Mouse (Mus musculus) lung, embryonic 14.5 days (tissue): ENCODE results near the gene Gm43738. TPM values are rescaled to one million over a fixed set of nuclear protein-coding genes. Genes with fewer than 3 reads are reported as not detected.

Source experiments
- ATAC-seq: fragments of 200-750 bp; cut with Nextera tagmentation; 2 replicates; pipeline ENCODE4 v1.8.0; 2017; ENCODE audit warnings: mild to moderate bottlenecking, moderate TSS enrichment, moderate library complexity; ENCODE audit not compliant: insufficient read depth
- DNase-seq: peaks from one replicate; pipeline ENCODE4 v3.0.0-alpha.2; 2015
- H3K27ac ChIP-seq: fragments of 300-500 bp; sonication (generic); 2 replicates; pipeline ENCODE4 v1.5.1; 2014; ENCODE audit warnings: low read depth, mild to moderate bottlenecking, moderate library complexity
- H3K27me3 ChIP-seq: fragments of 300-500 bp; sonication (generic); 2 replicates; pipeline ENCODE4 v1.6.1; 2014; ENCODE audit warnings: low read length, control low read depth; ENCODE audit not compliant: insufficient read depth
- H3K36me3 ChIP-seq: fragments of 300-500 bp; sonication (generic); 2 replicates; pipeline ENCODE4 v1.6.1; 2014; ENCODE audit warnings: control low read depth; ENCODE audit not compliant: insufficient read depth
- H3K4me1 ChIP-seq: fragments of 300-500 bp; sonication (generic); 2 replicates; pipeline ENCODE4 v1.6.1; 2014; ENCODE audit warnings: antibody characterized with exemption, control low read depth; ENCODE audit not compliant: insufficient read depth
- H3K4me2 ChIP-seq: fragments of 300-500 bp; sonication (generic); 2 replicates; pipeline ENCODE4 v1.6.1; 2014; ENCODE audit warnings: mild to moderate bottlenecking
- H3K4me3 ChIP-seq: fragments of 300-500 bp; sonication (generic); 2 replicates; pipeline ENCODE4 v1.5.1; 2014; ENCODE audit warnings: low read depth, low read length
- H3K9ac ChIP-seq: fragments of 300-500 bp; sonication (generic); 2 replicates; pipeline ENCODE4 v1.6.1; 2014
- H3K9me3 ChIP-seq: fragments of 300-500 bp; sonication (generic); 2 replicates; pipeline ENCODE4 v1.6.1; 2016; ENCODE audit warnings: low read depth, low read length, control low read depth
- CTCF ChIP-seq: IDR thresholded peaks from 2 replicates; pipeline ENCODE4 v1.5.1; 2016; ENCODE audit warnings: antibody characterized with exemption, low read depth
- WGBS: fragments of 180-500 bp; shearing (Covaris S2); extraction: QIAGEN DNeasy Blood & Tissue Kit; methylation state at CpG from one replicate; pipeline ENCODE4 v1.1.7; 2014; 5-methylcytosine and 5-hydroxymethylcytosine counted together
- polyA plus RNA-seq: library from polyadenylated mRNA; unstranded; fragments of >200 nt; fragmentation: Nextera tagmentation; extraction: Ambion mirVana; gene quantifications from 2 replicates; pipeline ENCODE4 v1.2.1, GENCODE M21; 2014

Gene Gm43738
- polyA plus RNA-seq, 1 experiment from 2014 or later: not detected

GRCm38 (mm10) chr3:89091811-89092508, 8.9 kb downstream of the Gm43738 start:
- Histone ChIP-seq H3K27ac (no peak overlapping the region), H3K4me1 (peaks cover 15% of the 10 kb centered on the region), H3K4me2 (peak overlapping the region; percentile 100), H3K27me3 (peaks cover 23% of the 10 kb centered on the region), H3K9ac (peak overlapping the region; percentile 59; the same call in 1 of the 2 replicates), H3K9me3 (no peaks in the 10 kb centered on the region), H3K4me3 (peak overlapping the region; percentile 67), H3K36me3 (peaks cover 36% of the 10 kb centered on the region)
- no peak for TF ChIP-seq CTCF
- ATAC-seq: no peak
- DNase-seq: no peak
- 12% methylated on average over 20 of the region's 20 CpGs for WGBS

- Histone ChIP-seq H3K27me3 (peaks cover 23% of the 10 kb centered on the region), H3K27ac (peak overlapping the region; percentile 72; the same call in 1 of the 2 replicates), H3K4me3 (peak overlapping the region; percentile 67), H3K4me1 (peaks cover 15% of the 10 kb centered on the region), H3K9me3 (no peaks in the 10 kb centered on the region), H3K4me2 (peak overlapping the region; percentile 100), H3K36me3 (peaks cover 27% of the 10 kb centered on the region), H3K9ac (peak overlapping the region; percentile 59)
- peak; percentile 80 for TF ChIP-seq CTCF
- WGBS: under 1% methylated on average over 73 of the region's 74 CpGs
- peak; percentile 71 for ATAC-seq
- DNase-seq: peak; percentile 86
These were observed 9.9 kb downstream of the Gm43738 start for GRCm38 (mm10) chr3:89090694-89091655.

- peaks cover 18% of the 10 kb centered on the region for H3K36me3 ChIP-seq
- peak overlapping the region; percentile 100 for H3K4me2 ChIP-seq
- no peaks in the 10 kb centered on the region for H3K9me3 ChIP-seq
- WGBS: under 1% methylated on average over 39 of the region's 40 CpGs
- ATAC-seq: peak; percentile 78
- TF ChIP-seq CTCF: peak; percentile 10; the same call in 1 of the 2 replicates
- H3K4me1 ChIP-seq: peaks cover 15% of the 10 kb centered on the region
- H3K4me3 ChIP-seq: peak overlapping the region; percentile 67
- peak; percentile 88 for DNase-seq
- peak overlapping the region; percentile 59 for H3K9ac ChIP-seq
- peaks cover 23% of the 10 kb centered on the region for H3K27me3 ChIP-seq
- peak overlapping the region; percentile 72 for H3K27ac ChIP-seq
These were observed 10.9 kb downstream of the Gm43738 start for GRCm38 (mm10) chr3:89089882-89090591.

- TF ChIP-seq CTCF: no peak
- peaks cover 12% of the 10 kb centered on the region; the same call in 1 of the 2 replicates for H3K36me3 ChIP-seq
- H3K4me2 ChIP-seq: peak overlapping the region; percentile 100
- no peak overlapping the region for H3K27ac ChIP-seq
- H3K27me3 ChIP-seq: peaks cover 23% of the 10 kb centered on the region
- peaks cover 15% of the 10 kb centered on the region for H3K4me1 ChIP-seq
- H3K9ac ChIP-seq: 0 out of 2 replicates have a peak overlapping the region, but pooled peaks have one; percentile 32
- DNase-seq: no peak
- H3K9me3 ChIP-seq: no peaks in the 10 kb centered on the region
- H3K4me3 ChIP-seq: peak overlapping the region; percentile 67
- 43% methylated on average over 14 of the region's 14 CpGs for WGBS
- ATAC-seq: no peak
These were observed 11.9 kb downstream of the Gm43738 start for GRCm38 (mm10) chr3:89088974-89089373.

GRCm38 (mm10) chr3:89087338-89088110, 13.4 kb downstream of the Gm43738 start:
- peaks cover 11% of the 10 kb centered on the region; the same call in 1 of the 2 replicates for H3K4me1 ChIP-seq
- peak overlapping the region; percentile 53 for H3K4me2 ChIP-seq
- no peak overlapping the region; the same call in 1 of the 2 replicates for H3K27ac ChIP-seq
- peak; percentile 79 for TF ChIP-seq CTCF
- H3K9me3 ChIP-seq: no peaks in the 10 kb centered on the region
- ATAC-seq: no peak
- H3K27me3 ChIP-seq: peaks cover 16% of the 10 kb centered on the region
- H3K4me3 ChIP-seq: 0 out of 2 replicates have a peak overlapping the region, but pooled peaks have one; percentile 11
- 23% methylated on average over 21 of the region's 21 CpGs for WGBS
- H3K36me3 ChIP-seq: 0 out of 2 replicates have a peak, but pooled peaks cover 10% of the 10 kb centered on the region
- DNase-seq: peak; percentile 90
- H3K9ac ChIP-seq: no peak overlapping the region

- Histone ChIP-seq H3K4me3 (no peak overlapping the region), H3K4me2 (no peak overlapping the region), H3K4me1 (peaks cover 6% of the 10 kb centered on the region; the same call in 1 of the 2 replicates), H3K9me3 (no peaks in the 10 kb centered on the region), H3K27ac (no peak overlapping the region), H3K27me3 (0 out of 2 replicates have a peak, but pooled peaks cover 7% of the 10 kb centered on the region), H3K9ac (no peak overlapping the region), H3K36me3 (peaks cover 16% of the 10 kb centered on the region)
- DNase-seq (no peak), ATAC-seq (no peak)
- no peak for TF ChIP-seq CTCF
- WGBS: 80% methylated on average over 12 of the region's 12 CpGs
These were observed 16.2 kb downstream of the Gm43738 start for GRCm38 (mm10) chr3:89084654-89085190.
